Mouse (Mus musculus) hindbrain, embryonic 16.5 days (tissue): ENCODE measurements around the gene Eddm3b. TPM values are rescaled to one million over a fixed set of nuclear protein-coding genes. Genes with fewer than 3 reads are reported as not detected.

Experiments
- ATAC-seq: fragments of 200-750 bp; cut with Nextera tagmentation; 2 replicates; pipeline ENCODE4 v1.8.0; 2017; ENCODE audit warnings: moderate TSS enrichment, moderate library complexity
- H3K27ac ChIP-seq: fragments of 300-500 bp; sonication (generic); 2 replicates; pipeline ENCODE4 v1.5.1; 2014; ENCODE audit warnings: low read depth, mild to moderate bottlenecking, control low read depth, low read length, moderate library complexity
- H3K27me3 ChIP-seq: fragments of 300-500 bp; sonication (generic); replicated peaks from 2 replicates; pipeline ENCODE4 v1.6.1; 2014; ENCODE audit warnings: low read length; ENCODE audit not compliant: control insufficient read depth, insufficient read depth
- H3K36me3 ChIP-seq: fragments of 300-500 bp; sonication (generic); 2 replicates; pipeline ENCODE4 v1.6.1; 2014; ENCODE audit warnings: mild to moderate bottlenecking, low read length, moderate library complexity, mixed read lengths; ENCODE audit not compliant: control insufficient read depth, insufficient read depth
- H3K4me1 ChIP-seq: fragments of 300-500 bp; sonication (generic); 2 replicates; pipeline ENCODE4 v1.6.1; 2014; ENCODE audit warnings: low read depth, low read length; ENCODE audit not compliant: control insufficient read depth, insufficient read depth
- H3K4me2 ChIP-seq: fragments of 300-500 bp; sonication (generic); 2 replicates; pipeline ENCODE4 v1.6.1; 2014; ENCODE audit warnings: mild to moderate bottlenecking, low read length, control low read depth, moderate library complexity
- H3K4me3 ChIP-seq: fragments of 300-500 bp; sonication (generic); 2 replicates; pipeline ENCODE4 v1.5.1; 2014; ENCODE audit warnings: mild to moderate bottlenecking, low read length, control low read depth, moderate library complexity
- H3K9ac ChIP-seq: fragments of 300-500 bp; sonication (generic); 2 replicates; pipeline ENCODE4 v1.6.1; 2014; ENCODE audit warnings: low read depth, mild to moderate bottlenecking, control low read depth, low read length, moderate library complexity
- H3K9me3 ChIP-seq: fragments of 300-500 bp; sonication (generic); 2 replicates; pipeline ENCODE4 v1.6.1; 2014; ENCODE audit warnings: mild to moderate bottlenecking, low read length, moderate library complexity; ENCODE audit not compliant: control insufficient read depth
- WGBS: fragments of 180-500 bp; shearing (Covaris S2); extraction: QIAGEN DNeasy Blood & Tissue Kit; methylation state at CpG from one replicate; pipeline ENCODE4 v1.1.7; 2014; 5-methylcytosine and 5-hydroxymethylcytosine counted together
- polyA plus RNA-seq: library from polyadenylated mRNA; unstranded; fragments of >200 nt; fragmentation: Nextera tagmentation; extraction: Ambion mirVana; gene quantifications from 2 replicates; pipeline ENCODE4 v1.2.1, GENCODE M21; 2015

Gene Eddm3b
- not detected in 2 replicates for polyA plus RNA-seq

- Histone ChIP-seq H3K27me3 (no peaks in the 10 kb centered on the region), H3K9me3 (no peaks in the 10 kb centered on the region; the same call in 1 of the 2 replicates), H3K36me3 (no peaks in the 10 kb centered on the region), H3K9ac (no peak within 1 kb of the TSS), H3K4me2 (peak within 1 kb of the TSS; percentile 14), H3K4me1 (no peaks in the 10 kb centered on the region), H3K4me3 (no peak within 1 kb of the TSS), H3K27ac (no peak within 1 kb of the TSS)
- ATAC-seq = no peak
- WGBS = 49% methylated on average over 12 of the region's 12 CpGs
Measured at GRCm38 (mm10) chr14:51113916-51114560, at the start of gene Eddm3b. Gene Eddm3b, plus strand, starts transcription at chr14:51114426.

- Histone ChIP-seq H3K27me3 (no peaks in the 10 kb centered on the region), H3K9ac (no peak overlapping the region), H3K9me3 (no peaks in the 10 kb centered on the region), H3K4me2 (no peak overlapping the region), H3K36me3 (no peaks in the 10 kb centered on the region), H3K4me3 (no peak overlapping the region), H3K4me1 (peaks cover 5% of the 10 kb centered on the region), H3K27ac (no peak overlapping the region)
- WGBS = 90% methylated on average over 5 of the region's 5 CpGs
- ATAC-seq = no peak
Measured at GRCm38 (mm10) chr14:51068956-51069355, 45.3 kb upstream of the Eddm3b start.

- Histone ChIP-seq H3K9ac (no peak overlapping the region), H3K36me3 (no peaks in the 10 kb centered on the region), H3K4me2 (no peak overlapping the region), H3K27ac (no peak overlapping the region), H3K4me3 (no peak overlapping the region), H3K9me3 (no peaks in the 10 kb centered on the region), H3K27me3 (no peaks in the 10 kb centered on the region), H3K4me1 (peaks cover 5% of the 10 kb centered on the region)
- ATAC-seq = no peak
- 95% methylated on average over 2 of the region's 2 CpGs for WGBS
Measured at GRCm38 (mm10) chr14:51069617-51070016, 44.6 kb upstream of the Eddm3b start.

- H3K9me3 ChIP-seq = no peaks in the 10 kb centered on the region
Measured at GRCm38 (mm10) chr14:51074335-51074734, 39.9 kb upstream of the Eddm3b start, which contains the start of gene Olfr750. Gene Olfr750, minus strand, starts transcription at chr14:51074435.

GRCm38 (mm10) chr14:51079180-51079579, 35.0 kb upstream of the Eddm3b start:
- no peaks in the 10 kb centered on the region for H3K9me3 ChIP-seq
- H3K27ac ChIP-seq = no peak overlapping the region
- no peak for ATAC-seq
- H3K9ac ChIP-seq = no peak overlapping the region
- H3K4me1 ChIP-seq = peaks cover 7% of the 10 kb centered on the region; the same call in 1 of the 2 replicates
- 83% methylated on average over 1 of the region's 1 CpGs for WGBS
- H3K4me2 ChIP-seq = no peak overlapping the region
- H3K36me3 ChIP-seq = no peaks in the 10 kb centered on the region
- peaks cover 4% of the 10 kb centered on the region for H3K27me3 ChIP-seq
- no peak overlapping the region for H3K4me3 ChIP-seq

More at GRCm38 (mm10) chr14:51074335-51074734, 39.9 kb upstream of the Eddm3b start, which contains the start of gene Olfr750:
- no peak within 1 kb of the TSS for H3K4me3 ChIP-seq
- H3K4me1 ChIP-seq = no peaks in the 10 kb centered on the region
- no peaks in the 10 kb centered on the region for H3K36me3 ChIP-seq
- no peaks in the 10 kb centered on the region for H3K27me3 ChIP-seq
- H3K9ac ChIP-seq = no peak within 1 kb of the TSS
- ATAC-seq = no peak
- 94% methylated on average over 3 of the region's 3 CpGs for WGBS
- H3K27ac ChIP-seq = no peak within 1 kb of the TSS
- H3K4me2 ChIP-seq = no peak within 1 kb of the TSS

- H3K27me3 ChIP-seq = peaks cover 4% of the 10 kb centered on the region
- no peak overlapping the region for H3K4me3 ChIP-seq
- H3K27ac ChIP-seq = no peak overlapping the region
- 89% methylated on average over 2 of the region's 2 CpGs for WGBS
- H3K4me2 ChIP-seq = no peak overlapping the region
- ATAC-seq = no peak
- H3K9ac ChIP-seq = no peak overlapping the region
- peaks cover 7% of the 10 kb centered on the region; the same call in 1 of the 2 replicates for H3K4me1 ChIP-seq
- H3K9me3 ChIP-seq = no peaks in the 10 kb centered on the region
- H3K36me3 ChIP-seq = no peaks in the 10 kb centered on the region
Measured at GRCm38 (mm10) chr14:51081035-51081434, 33.2 kb upstream of the Eddm3b start.

- peak; percentile 85 for ATAC-seq
- Histone ChIP-seq H3K27ac (no peak overlapping the region), H3K27me3 (peaks cover 4% of the 10 kb centered on the region), H3K4me2 (peak overlapping the region; percentile 87), H3K9me3 (no peaks in the 10 kb centered on the region), H3K9ac (peak overlapping the region; percentile 63), H3K36me3 (no peaks in the 10 kb centered on the region), H3K4me1 (peaks cover 7% of the 10 kb centered on the region), H3K4me3 (peak overlapping the region; percentile 59)
- 4% methylated on average over 39 of the region's 40 CpGs for WGBS
Measured at GRCm38 (mm10) chr14:51082599-51083581, 31.3 kb upstream of the Eddm3b start.

- Histone ChIP-seq H3K4me3 (peak overlapping the region; percentile 59), H3K27me3 (peaks cover 4% of the 10 kb centered on the region), H3K9me3 (no peaks in the 10 kb centered on the region), H3K27ac (no peak overlapping the region), H3K36me3 (no peaks in the 10 kb centered on the region), H3K9ac (no peak overlapping the region), H3K4me1 (peaks cover 7% of the 10 kb centered on the region), H3K4me2 (peak overlapping the region; percentile 87)
- 11% methylated on average over 7 of the region's 7 CpGs for WGBS
- no peak for ATAC-seq
Measured at GRCm38 (mm10) chr14:51083805-51084204, 30.4 kb upstream of the Eddm3b start.

- no peak for ATAC-seq
- no peak overlapping the region for H3K4me3 ChIP-seq
- H3K4me1 ChIP-seq = peaks cover 7% of the 10 kb centered on the region
- no peak overlapping the region for H3K9ac ChIP-seq
- H3K27me3 ChIP-seq = peaks cover 4% of the 10 kb centered on the region
- no peak overlapping the region for H3K4me2 ChIP-seq
- whole genome bisulfite sequencing = 74% methylated on average over 2 of the region's 2 CpGs
- H3K27ac ChIP-seq = no peak overlapping the region
- no peaks in the 10 kb centered on the region for H3K9me3 ChIP-seq
- H3K36me3 ChIP-seq = no peaks in the 10 kb centered on the region
Measured at GRCm38 (mm10) chr14:51085086-51085485, 29.1 kb upstream of the Eddm3b start.
